Mouse (Mus musculus) midbrain, embryonic 11.5 days (tissue): Measurements from ENCODE around the gene Sdr9c7. TPM values are rescaled to one million over a fixed set of nuclear protein-coding genes. Genes with fewer than 3 reads are reported as not detected.
"Not testable (repeated sequence)": the region's sequence is repeated elsewhere in the genome, so short reads cannot be mapped to it uniquely, and the experiment has no call there.

Experiments
- ATAC-seq: fragments of 200-750 bp; cut with Nextera tagmentation; 2 replicates; pipeline ENCODE4 v1.8.0; 2017; ENCODE audit warnings: moderate TSS enrichment, moderate library complexity; ENCODE audit not compliant: low FRiP score
- DNase-seq: peaks from one replicate; pipeline ENCODE4 v3.0.0; 2015; ENCODE audit warnings: low spot score; ENCODE audit errors: missing footprints
- H3K27ac ChIP-seq: fragments of 300-500 bp; sonication (generic); 2 replicates; pipeline ENCODE4 v1.5.1; 2014; ENCODE audit warnings: low read depth, low read length
- H3K27me3 ChIP-seq: fragments of 300-500 bp; sonication (generic); 2 replicates; pipeline ENCODE4 v1.6.1; 2014; ENCODE audit warnings: mild to moderate bottlenecking, low read length, moderate library complexity, mixed read lengths; ENCODE audit not compliant: control insufficient read depth, insufficient read depth
- H3K36me3 ChIP-seq: fragments of 300-500 bp; sonication (generic); 2 replicates; pipeline ENCODE4 v1.6.1; 2014; ENCODE audit warnings: mild to moderate bottlenecking, low read length, moderate library complexity, mixed read lengths; ENCODE audit not compliant: control insufficient read depth, insufficient read depth
- H3K4me1 ChIP-seq: fragments of 300-500 bp; sonication (generic); 2 replicates; pipeline ENCODE4 v1.6.1; 2014; ENCODE audit warnings: low read length; ENCODE audit not compliant: control insufficient read depth, insufficient read depth
- H3K4me2 ChIP-seq: fragments of 300-500 bp; sonication (generic); 2 replicates; pipeline ENCODE4 v1.6.1; 2014; ENCODE audit warnings: mild to moderate bottlenecking, moderate library complexity
- H3K4me3 ChIP-seq: fragments of 300-500 bp; sonication (generic); 2 replicates; pipeline ENCODE4 v1.5.1; 2014; ENCODE audit warnings: low read depth, low read length
- H3K9ac ChIP-seq: fragments of 300-500 bp; sonication (generic); 2 replicates; pipeline ENCODE4 v1.6.1; 2014; ENCODE audit warnings: low read length
- H3K9me3 ChIP-seq: fragments of 300-500 bp; sonication (generic); 2 replicates; pipeline ENCODE4 v1.6.1; 2016; ENCODE audit warnings: low read length; ENCODE audit not compliant: control insufficient read depth
- WGBS: fragments of 180-500 bp; shearing (Covaris S2); extraction: QIAGEN DNeasy Blood & Tissue Kit; methylation state at CpG from one replicate; pipeline ENCODE4 v1.1.7; 2014; 5-methylcytosine and 5-hydroxymethylcytosine counted together
- polyA plus RNA-seq: library from polyadenylated mRNA; unstranded; fragments of >200 nt; fragmentation: Nextera tagmentation; extraction: Ambion mirVana; gene quantifications from 2 replicates; pipeline ENCODE4 v1.2.1, GENCODE M21; 2014

Sdr9c7 gene
- polyA plus RNA-seq, 1 experiment from 2014 or later: not detected

GRCm38 (mm10) chr10:127881041-127881440 lies 17.3 kb upstream of the Sdr9c7 start:
- Histone ChIP-seq H3K4me2 (no peak overlapping the region), H3K4me1 (no peaks in the 10 kb centered on the region), H3K9ac (no peak overlapping the region), H3K27me3 (no peaks in the 10 kb centered on the region), H3K27ac (no peak overlapping the region), H3K4me3 (no peak overlapping the region), H3K36me3 (no peaks in the 10 kb centered on the region), H3K9me3 (no peaks in the 10 kb centered on the region)
- 93% methylated on average over 4 of the region's 4 CpGs for WGBS
- DNase-seq: no peak
- ATAC-seq: no peak

GRCm38 (mm10) chr10:127886551-127886950 lies 11.8 kb upstream of the Sdr9c7 start:
- Histone ChIP-seq H3K27me3 (no peaks in the 10 kb centered on the region), H3K4me1 (no peaks in the 10 kb centered on the region), H3K36me3 (no peaks in the 10 kb centered on the region), H3K4me3 (no peak overlapping the region), H3K4me2 (no peak overlapping the region), H3K9me3 (no peaks in the 10 kb centered on the region), H3K27ac (no peak overlapping the region), H3K9ac (no peak overlapping the region)
- 86% methylated on average over 1 of the region's 1 CpGs for WGBS
- ATAC-seq: no peak
- no peak for DNase-seq

GRCm38 (mm10) chr10:127886971-127887370 lies 11.3 kb upstream of the Sdr9c7 start:
- no peak for ATAC-seq
- no peaks in the 10 kb centered on the region for H3K4me1 ChIP-seq
- 85% methylated on average over 4 of the region's 4 CpGs for WGBS

GRCm38 (mm10) chr10:127888605-127889004 lies 9.7 kb upstream of the Sdr9c7 start, which contains the start of gene Rdh7:
Gene Rdh7 (minus strand): TSS chr10:127888817.
- H3K9me3 ChIP-seq: no peaks in the 10 kb centered on the region
- H3K4me3 ChIP-seq: no peak within 1 kb of the TSS
- ATAC-seq (no peak), DNase-seq (no peak)
- no peak within 1 kb of the TSS for H3K4me2 ChIP-seq
- H3K27me3 ChIP-seq: no peaks in the 10 kb centered on the region
- H3K27ac ChIP-seq: no peak within 1 kb of the TSS
- H3K36me3 ChIP-seq: no peaks in the 10 kb centered on the region
- no peak within 1 kb of the TSS for H3K9ac ChIP-seq
- no peaks in the 10 kb centered on the region for H3K4me1 ChIP-seq

More at GRCm38 (mm10) chr10:127886971-127887370, 11.3 kb upstream of the Sdr9c7 start:
- Histone ChIP-seq H3K27ac (no peak overlapping the region), H3K4me2 (no peak overlapping the region), H3K9me3 (no peaks in the 10 kb centered on the region), H3K4me3 (no peak overlapping the region), H3K36me3 (no peaks in the 10 kb centered on the region), H3K9ac (no peak overlapping the region), H3K27me3 (no peaks in the 10 kb centered on the region)
- DNase-seq: no peak

GRCm38 (mm10) chr10:127891481-127891880 lies 6.8 kb upstream of the Sdr9c7 start:
- WGBS: 70% methylated on average over 1 of the region's 1 CpGs
- H3K36me3 ChIP-seq: no peaks in the 10 kb centered on the region
- H3K9ac ChIP-seq: no peak overlapping the region
- ATAC-seq (no peak), DNase-seq (no peak)
- no peaks in the 10 kb centered on the region for H3K9me3 ChIP-seq
- H3K27ac ChIP-seq: no peak overlapping the region
- H3K4me3 ChIP-seq: no peak overlapping the region
- H3K4me1 ChIP-seq: no peaks in the 10 kb centered on the region
- no peak overlapping the region for H3K4me2 ChIP-seq
- no peaks in the 10 kb centered on the region for H3K27me3 ChIP-seq

- not testable (repeated sequence) for H3K9ac ChIP-seq, ATAC-seq, H3K9me3 ChIP-seq, H3K36me3 ChIP-seq, H3K4me2 ChIP-seq, H3K4me3 ChIP-seq, H3K4me1 ChIP-seq, DNase-seq, H3K27ac ChIP-seq, H3K27me3 ChIP-seq
- 67% methylated on average over 5 of the region's 5 CpGs for WGBS
Measured at GRCm38 (mm10) chr10:127893163-127894022, 4.9 kb upstream of the Sdr9c7 start.

- H3K36me3 ChIP-seq: no peaks in the 10 kb centered on the region
Measured at GRCm38 (mm10) chr10:127896705-127897104, 1.6 kb upstream of the Sdr9c7 start.

GRCm38 (mm10) chr10:127897506-127897905 lies 812 bp upstream of the Sdr9c7 start:
- H3K4me1 ChIP-seq: no peaks in the 10 kb centered on the region
- DNase-seq (no peak), ATAC-seq (no peak)
- 91% methylated on average over 3 of the region's 3 CpGs for WGBS
- H3K36me3 ChIP-seq: no peaks in the 10 kb centered on the region
- no peaks in the 10 kb centered on the region for H3K27me3 ChIP-seq
- H3K4me2 ChIP-seq: no peak overlapping the region
- H3K4me3 ChIP-seq: no peak overlapping the region
- H3K9ac ChIP-seq: no peak overlapping the region
- H3K9me3 ChIP-seq: no peaks in the 10 kb centered on the region
- H3K27ac ChIP-seq: no peak overlapping the region

More at GRCm38 (mm10) chr10:127896705-127897104, 1.6 kb upstream of the Sdr9c7 start:
- no peak overlapping the region for H3K4me2 ChIP-seq
- no peak for DNase-seq
- no peaks in the 10 kb centered on the region for H3K9me3 ChIP-seq
- WGBS: 70% methylated on average over 5 of the region's 5 CpGs
- no peak overlapping the region for H3K9ac ChIP-seq
- no peak overlapping the region for H3K27ac ChIP-seq
- no peak for ATAC-seq
- H3K4me3 ChIP-seq: no peak overlapping the region
- no peaks in the 10 kb centered on the region for H3K27me3 ChIP-seq
- no peaks in the 10 kb centered on the region for H3K4me1 ChIP-seq

GRCm38 (mm10) chr10:127899783-127900182 lies 1.5 kb downstream of the Sdr9c7 start:
- H3K27me3 ChIP-seq: no peaks in the 10 kb centered on the region
- WGBS: 77% methylated on average over 5 of the region's 5 CpGs

More at GRCm38 (mm10) chr10:127899783-127900182, 1.5 kb downstream of the Sdr9c7 start:
- no peak overlapping the region for H3K27ac ChIP-seq
- no peaks in the 10 kb centered on the region for H3K9me3 ChIP-seq
- no peak for DNase-seq
- no peak for ATAC-seq
- no peak overlapping the region for H3K4me3 ChIP-seq
- H3K4me2 ChIP-seq: no peak overlapping the region
- no peaks in the 10 kb centered on the region for H3K36me3 ChIP-seq
- H3K4me1 ChIP-seq: no peaks in the 10 kb centered on the region
- H3K9ac ChIP-seq: no peak overlapping the region
